Comparison of ENCODE assay signal across 8 mouse cellular contexts in the genomic region with DNA sequence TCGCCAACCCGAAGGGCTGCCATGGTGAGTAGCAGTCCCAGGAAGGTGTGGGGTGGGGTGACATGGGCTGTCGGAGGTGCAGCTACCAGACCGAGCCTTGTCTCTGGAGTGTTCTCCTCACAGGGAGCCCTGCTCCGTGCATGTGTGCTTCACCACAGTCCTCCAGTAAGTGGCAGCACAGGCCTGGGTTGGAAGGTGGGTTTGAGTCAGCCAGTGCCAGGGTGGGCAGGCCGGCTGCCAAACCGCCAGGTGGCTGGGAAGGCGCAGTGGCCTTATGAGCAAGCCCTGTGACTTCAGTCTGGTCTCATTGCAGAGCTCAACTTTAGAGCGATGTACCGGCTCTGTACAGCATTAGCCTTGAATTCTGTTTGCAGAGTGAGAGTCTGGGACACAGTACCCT. TPM values are rescaled to one million over a fixed set of nuclear protein-coding genes. Genes with fewer than 3 reads are reported as not detected.
A peak's percentile ranks its signal among the peaks of the same experiment; 100 is the strongest.
DNase-seq lines count a peak whose midpoint lies in the region; ATAC-seq and TF ChIP-seq lines count a peak whose summit lies in the region.

No protein-coding gene starts in this region.

- CTCF ChIA-PET in Patski (lab: Charles Lee) = interaction anchor here (1.0 to 17.8 kb wide), 11 partner anchors 9 to 73 kb away, joined by 3 to 297 read pairs (median 5); partner anchors contain the start of gene Camk1g

- no peak for TF ChIP-seq CTCF in Patski (IDR thresholded peaks at IDR 0.05)
- peak; percentile 88 for TF ChIP-seq CTCF in gastrocnemius, adult 2 months (IDR thresholded peaks at IDR 0.05)

- no peak overlapping the region for H3K4me3 ChIP-seq in gastrocnemius, adult 2 months
- H3K4me3 ChIP-seq in hindbrain, embryonic 15.5 days = no peak overlapping the region

- H3K27ac ChIP-seq in gastrocnemius, adult 2 months = peak overlapping the region; percentile 81
- H3K27ac ChIP-seq in hindbrain, embryonic 15.5 days (replicated peaks) = no peak overlapping the region

- in situ Hi-C loops in Patski (cut with MboI; ENCODE audit: low pct_unique_long_range_greater_than_20kb) = loop anchor here (5.0 kb wide), 1 partner anchor 47 kb away; no protein-coding TSS in a partner anchor

- H3K36me3 ChIP-seq in hindbrain, embryonic 15.5 days = no peaks in the 10 kb centered on the region

- intact Hi-C loops in gastrocnemius, adult 2 months (cut with DNase I) = loop anchor here (1.0 kb wide), 2 partner anchors 33 to 46 kb away; no protein-coding TSS in a partner anchor

- no peaks in the 10 kb centered on the region for H3K9me3 ChIP-seq in hindbrain, embryonic 15.5 days

- no peak for DNase-seq in Patski (ENCODE audit: low read depth, low spot score)
- peak; percentile 100 for DNase-seq in cerebellum, postnatal 25 days
- peak; percentile 94 for DNase-seq in gastrocnemius, adult 2 months
- DNase-seq in layer of hippocampus, postnatal 36 days = peak; percentile 85 to 86
- peak; percentile 55 for DNase-seq in lung, postnatal 36 days
- peak; percentile 84 to 87 for DNase-seq in right cerebral cortex, adult 2 months (ENCODE audit: low spot score in 2 of 2)

- no peaks in the 10 kb centered on the region for H3K27me3 ChIP-seq in Patski
- H3K27me3 ChIP-seq in hindbrain, embryonic 15.5 days = no peaks in the 10 kb centered on the region

- no peak overlapping the region for H3K9ac ChIP-seq in hindbrain, embryonic 15.5 days

- no peak overlapping the region for H3K4me2 ChIP-seq in hindbrain, embryonic 15.5 days

- 33% methylated on average over 10 of the region's 10 CpGs for WGBS in hindbrain, embryonic 15.5 days

- peak; percentile 26 for ATAC-seq in Patski
- peak; percentile 88 for ATAC-seq in hindbrain, embryonic 15.5 days (ENCODE audit: low FRiP score, low read depth)
- no peak for ATAC-seq in monocyte, adult 5-6 weeks (replicated peaks; ENCODE audit: insufficient number of reproducible peaks, low FRiP score, low TSS enrichment, poor library complexity, severe bottlenecking)

- POLR2A ChIA-PET in Patski (lab: Charles Lee) = interaction anchor here (1.0 kb wide), 1 partner anchor 50 kb away, joined by 3 read pairs; no protein-coding TSS in a partner anchor

- H3K4me1 ChIP-seq in hindbrain, embryonic 15.5 days (replicated peaks) = peaks cover 15% of the 10 kb centered on the region

RNA-seq across cellular contexts. Expression of gene Camk1g, which starts 39.9 kb away (rescaled TPM):
- 0.69 TPM for polyA plus RNA-seq in Patski (2021)
- under 1 TPM in 1 of 2 experiments, not detected in 1; 0.22 TPM for total RNA-seq in gastrocnemius, adult 2 months (2021)
- polyA plus RNA-seq in hindbrain, embryonic 15.5 days (2015; fragmentation: Nextera tagmentation; extraction: Ambion mirVana) = 40.5 and 41.0 TPM in 2 replicates
- total RNA-seq in layer of hippocampus, postnatal 36 days (2021) = 10 to 100 TPM; 23.5 to 26.6 TPM
- total RNA-seq in monocyte, adult 5-6 weeks (2017) = not detected in 3 replicates

RNA-seq across cellular contexts. Expression of gene G0s2, which starts 57.2 kb away (rescaled TPM):
- polyA plus RNA-seq in Patski (2021) = not detected
- 10 to 100 TPM; 18.7 to 29.3 TPM for total RNA-seq in gastrocnemius, adult 2 months (2021)
- polyA plus RNA-seq in hindbrain, embryonic 15.5 days (2015; fragmentation: Nextera tagmentation; extraction: Ambion mirVana) = 7.9 and 8.2 TPM in 2 replicates
- total RNA-seq in layer of hippocampus, postnatal 36 days (2021) = 10 to 100 TPM in 1 of 2 experiments, 1 to 10 TPM in 1; 6.7 to 10.2 TPM
- total RNA-seq in monocyte, adult 5-6 weeks (2017) = 41.0 to 151 TPM (median 72.9 TPM) in 3 replicates

Comparison
In these comparisons a context has a peak if more than half of its experiments do, and no peak if none do; other contexts are left out.
1. RNA of gene Camk1g, which starts 39.9 kb away (total RNA-seq): 23.5 to 26.6 TPM in layer of hippocampus, postnatal 36 days; 0.22 TPM in gastrocnemius, adult 2 months and not detected in monocyte, adult 5-6 weeks; every median in the first group is over 10 times any median in the second.